Mouse (Mus musculus) kidney, postnatal 0 days (tissue): ENCODE measurements at regions not wholly inside any gene's neighbourhood (a gene's known extent, or its start where the extent isn't known, plus 50 kb on each side); places are given as distances from the start of the nearest gene placed in this dataset.

ENCODE experiments used
- ATAC-seq: fragments of 200-750 bp; cut with Nextera tagmentation; replicated peaks from 2 replicates; pipeline ENCODE4 v1.8.0; 2017; ENCODE audit warnings: low read depth, moderate number of reproducible peaks, moderate TSS enrichment, moderate library complexity; ENCODE audit not compliant: low FRiP score
- DNase-seq: peaks from one replicate; pipeline ENCODE4 v3.0.0-alpha.2; 2016; ENCODE audit warnings: low spot score
- H3K27ac ChIP-seq: fragments of 300-500 bp; sonication (generic); 2 replicates; pipeline ENCODE4 v1.5.1; 2014; ENCODE audit warnings: mild to moderate bottlenecking
- H3K27me3 ChIP-seq: fragments of 300-500 bp; sonication (generic); 2 replicates; pipeline ENCODE4 v1.6.1; 2014; ENCODE audit warnings: low read length, mixed read lengths; ENCODE audit not compliant: insufficient read depth
- H3K36me3 ChIP-seq: fragments of 300-500 bp; sonication (generic); 2 replicates; pipeline ENCODE4 v1.6.1; 2014; ENCODE audit warnings: low read length, mixed read lengths; ENCODE audit not compliant: insufficient read depth
- H3K4me1 ChIP-seq: fragments of 300-500 bp; sonication (generic); replicated peaks from 2 replicates; pipeline ENCODE4 v1.6.1; 2014; ENCODE audit warnings: antibody characterized with exemption, low read length, mixed read lengths; ENCODE audit not compliant: insufficient read depth
- H3K4me2 ChIP-seq: fragments of 300-500 bp; sonication (generic); 2 replicates; pipeline ENCODE4 v1.6.1; 2014; ENCODE audit warnings: mild to moderate bottlenecking, low read length, moderate library complexity, mixed read lengths
- H3K4me3 ChIP-seq: fragments of 300-500 bp; sonication (generic); replicated peaks from 2 replicates; pipeline ENCODE4 v1.5.1; 2014; ENCODE audit warnings: low read depth, low read length
- H3K9ac ChIP-seq: fragments of 300-500 bp; sonication (generic); 2 replicates; pipeline ENCODE4 v1.6.1; 2014; ENCODE audit warnings: low read depth, low read length
- H3K9me3 ChIP-seq: fragments of 300-500 bp; sonication (generic); replicated peaks from 2 replicates; pipeline ENCODE4 v1.6.1; 2016; ENCODE audit warnings: low read length, inconsistent platforms, mixed read lengths
- CTCF ChIP-seq: IDR thresholded peaks from 2 replicates; pipeline ENCODE4 v1.5.1; 2016; ENCODE audit warnings: antibody characterized with exemption, low read depth, mild to moderate bottlenecking, moderate library complexity
- WGBS: fragments of 180-500 bp; shearing (Covaris S2); extraction: QIAGEN DNeasy Blood & Tissue Kit; methylation state at CpG from one replicate; pipeline ENCODE4 v1.1.7; 2014; 5-methylcytosine and 5-hydroxymethylcytosine counted together

- DNase-seq (peak; percentile 82), ATAC-seq (no peak)
- Histone ChIP-seq H3K9me3 (no peaks in the 10 kb centered on the region), H3K27ac (0 out of 2 replicates have a peak overlapping the region, but pooled peaks have one; percentile 25), H3K4me2 (no peak overlapping the region), H3K36me3 (no peaks in the 10 kb centered on the region), H3K27me3 (no peaks in the 10 kb centered on the region), H3K4me3 (no peak overlapping the region), H3K9ac (no peak overlapping the region), H3K4me1 (peaks cover 7% of the 10 kb centered on the region; the same call in 1 of the 2 replicates)
- TF ChIP-seq CTCF = no peak
- WGBS = 20% methylated on average over 8 of the region's 8 CpGs
Observed at GRCm38 (mm10) chr9:61723021-61723581, 191.2 kb downstream of the Rplp1 start.

- H3K27ac ChIP-seq = no peak overlapping the region
- no peak overlapping the region for H3K4me2 ChIP-seq
- H3K4me3 ChIP-seq = no peak overlapping the region
- no peak overlapping the region for H3K9ac ChIP-seq
- H3K27me3 ChIP-seq = no peaks in the 10 kb centered on the region
- no peak for TF ChIP-seq CTCF
- 92% methylated on average over 5 of the region's 5 CpGs for WGBS
- DNase-seq (no peak), ATAC-seq (no peak)
- H3K36me3 ChIP-seq = no peaks in the 10 kb centered on the region
- no peaks in the 10 kb centered on the region for H3K9me3 ChIP-seq
- peaks cover 7% of the 10 kb centered on the region; the same call in 1 of the 2 replicates for H3K4me1 ChIP-seq
Observed at GRCm38 (mm10) chr9:61721851-61722250, 192.5 kb downstream of the Rplp1 start.

- Histone ChIP-seq H3K36me3 (no peaks in the 10 kb centered on the region), H3K9me3 (no peaks in the 10 kb centered on the region), H3K4me1 (peaks cover 7% of the 10 kb centered on the region; the same call in 1 of the 2 replicates), H3K4me2 (no peak overlapping the region), H3K4me3 (no peak overlapping the region), H3K27me3 (no peaks in the 10 kb centered on the region), H3K9ac (no peak overlapping the region), H3K27ac (no peak overlapping the region)
- ATAC-seq (no peak), DNase-seq (no peak)
- 74% methylated on average over 4 of the region's 4 CpGs for WGBS
- no peak for TF ChIP-seq CTCF
Observed at GRCm38 (mm10) chr9:61721071-61721470, 193.3 kb downstream of the Rplp1 start.

GRCm38 (mm10) chr9:61720206-61720605 lies 194.1 kb downstream of the Rplp1 start:
- DNase-seq (no peak), ATAC-seq (no peak)
- Histone ChIP-seq H3K4me1 (peaks cover 7% of the 10 kb centered on the region; the same call in 1 of the 2 replicates), H3K27ac (no peak overlapping the region), H3K4me3 (no peak overlapping the region), H3K9me3 (no peaks in the 10 kb centered on the region), H3K27me3 (no peaks in the 10 kb centered on the region), H3K4me2 (no peak overlapping the region), H3K9ac (no peak overlapping the region), H3K36me3 (no peaks in the 10 kb centered on the region)
- WGBS = 73% methylated on average over 5 of the region's 5 CpGs
- no peak for TF ChIP-seq CTCF

- H3K9ac ChIP-seq = no peak overlapping the region
- H3K27ac ChIP-seq = no peak overlapping the region
- peaks cover 16% of the 10 kb centered on the region; the same call in 1 of the 2 replicates for H3K4me1 ChIP-seq
- no peaks in the 10 kb centered on the region for H3K36me3 ChIP-seq
- H3K9me3 ChIP-seq = no peaks in the 10 kb centered on the region
- H3K27me3 ChIP-seq = no peaks in the 10 kb centered on the region
- DNase-seq (no peak), ATAC-seq (no peak)
- 54% methylated on average over 4 of the region's 4 CpGs for WGBS
- H3K4me2 ChIP-seq = no peak overlapping the region
- TF ChIP-seq CTCF = no peak
- H3K4me3 ChIP-seq = no peak overlapping the region
Observed at GRCm38 (mm10) chr9:61716751-61717150, 197.6 kb downstream of the Rplp1 start.

GRCm38 (mm10) chr9:61714331-61715035 lies 199.9 kb downstream of the Rplp1 start:
- 11% methylated on average over 19 of the region's 19 CpGs for WGBS
- H3K27me3 ChIP-seq = no peaks in the 10 kb centered on the region
- H3K4me1 ChIP-seq = peaks cover 16% of the 10 kb centered on the region; the same call in 1 of the 2 replicates
- H3K27ac ChIP-seq = no peak overlapping the region
- TF ChIP-seq CTCF = no peak
- ATAC-seq (no peak), DNase-seq (peak; percentile 93)
- no peaks in the 10 kb centered on the region for H3K9me3 ChIP-seq
- H3K4me3 ChIP-seq = no peak overlapping the region
- H3K4me2 ChIP-seq = peak overlapping the region; percentile 23; the same call in 1 of the 2 replicates
- no peak overlapping the region for H3K9ac ChIP-seq
- no peaks in the 10 kb centered on the region for H3K36me3 ChIP-seq
